9 mouse cellular contexts compared by ENCODE assay signal in the genomic region with DNA sequence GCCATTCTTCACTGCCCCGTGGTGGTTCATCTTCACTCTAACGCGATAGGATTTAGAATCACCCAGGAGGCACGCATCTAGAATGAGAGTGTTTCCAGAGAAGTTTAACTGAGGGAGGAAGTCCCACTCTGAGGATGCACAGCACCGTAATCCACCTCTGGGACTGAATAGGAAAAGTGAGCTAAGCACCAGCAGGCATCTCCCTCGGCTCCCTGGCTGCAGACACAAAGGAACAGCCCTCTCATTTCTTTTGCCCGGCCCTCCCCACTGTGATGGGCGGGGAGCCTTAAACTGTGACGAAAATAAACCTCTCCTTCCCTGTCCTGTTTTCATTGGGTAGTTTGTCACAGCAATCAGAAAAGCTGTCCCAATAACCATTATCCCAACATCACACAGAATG.
DNase-seq lines count a peak whose midpoint lies in the region; ATAC-seq lines count a peak whose summit lies in the region.
"Had no signal": no experiment of that assay in that cellular context is flagged by ENCODE, and none has a peak within 500 bp of the region (broad histone marks: within the 10 kb centered on the region; RNA-seq: fewer than 3 reads in every experiment).

No protein-coding gene starts in this region.

- 4% methylated on average over 9 of the region's 9 CpGs for WGBS in heart, embryonic 12.5 days
- 3% methylated on average over 9 of the region's 9 CpGs for WGBS in embryonic facial prominence, embryonic 11.5 days
- WGBS in hindbrain, embryonic 14.5 days = 2% methylated on average over 9 of the region's 9 CpGs
- 0% methylated on average over 9 of the region's 9 CpGs for WGBS in midbrain, embryonic 12.5 days

- H3K4me2 ChIP-seq in heart, embryonic 12.5 days = peak overlapping the region; percentile 74
- H3K4me2 ChIP-seq in embryonic facial prominence, embryonic 11.5 days (ENCODE audit: low read depth, low read length) = peak overlapping the region; percentile 34
- peak overlapping the region; percentile 35 for H3K4me2 ChIP-seq in hindbrain, embryonic 14.5 days (replicated peaks)
- H3K4me2 ChIP-seq in midbrain, embryonic 12.5 days (replicated peaks) = peak overlapping the region; percentile 49

- peak; percentile 33; the same call in 1 of the 2 replicates for ATAC-seq in heart, embryonic 12.5 days (ENCODE audit: insufficient number of reproducible peaks, low FRiP score)
- peak; percentile 66 for ATAC-seq in embryonic facial prominence, embryonic 11.5 days (replicated peaks; ENCODE audit: insufficient number of reproducible peaks, low FRiP score, low TSS enrichment, low read depth)
- ATAC-seq in hindbrain, embryonic 14.5 days (ENCODE audit: low FRiP score) = no peak
- ATAC-seq in midbrain, embryonic 12.5 days (ENCODE audit: low FRiP score, low read depth) = peak; percentile 42

- no peak overlapping the region for H3K27ac ChIP-seq in heart, embryonic 12.5 days (ENCODE audit: poor library complexity, severe bottlenecking)
- H3K27ac ChIP-seq in embryonic facial prominence, embryonic 11.5 days (replicated peaks; ENCODE audit: low read depth, low read length) = no peak overlapping the region
- H3K27ac ChIP-seq in hindbrain, embryonic 14.5 days = no peak overlapping the region
- H3K27ac ChIP-seq in midbrain, embryonic 12.5 days (replicated peaks) = no peak overlapping the region

- no peaks in the 10 kb centered on the region for H3K9me3 ChIP-seq in heart, embryonic 12.5 days (replicated peaks)
- H3K9me3 ChIP-seq in embryonic facial prominence, embryonic 11.5 days (replicated peaks; ENCODE audit: control insufficient read depth, low read length) = no peaks in the 10 kb centered on the region
- no peaks in the 10 kb centered on the region for H3K9me3 ChIP-seq in hindbrain, embryonic 14.5 days (ENCODE audit: control insufficient read depth, low read length)
- H3K9me3 ChIP-seq in midbrain, embryonic 12.5 days = no peaks in the 10 kb centered on the region

- H3K27me3 ChIP-seq in heart, embryonic 12.5 days (replicated peaks) = no peaks in the 10 kb centered on the region
- no peaks in the 10 kb centered on the region for H3K27me3 ChIP-seq in embryonic facial prominence, embryonic 11.5 days (ENCODE audit: control insufficient read depth, insufficient read depth, low read length)
- no peaks in the 10 kb centered on the region for H3K27me3 ChIP-seq in hindbrain, embryonic 14.5 days (ENCODE audit: control insufficient read depth, insufficient read depth, low read length)
- H3K27me3 ChIP-seq in midbrain, embryonic 12.5 days = 0 out of 2 replicates have a peak, but pooled peaks cover 5% of the 10 kb centered on the region

- peak overlapping the region; percentile 49; the same call in 1 of the 2 replicates for H3K9ac ChIP-seq in heart, embryonic 12.5 days
- peak overlapping the region; percentile 42; the same call in 1 of the 2 replicates for H3K9ac ChIP-seq in embryonic facial prominence, embryonic 11.5 days (replicated peaks; ENCODE audit: low read length)
- no peak overlapping the region for H3K9ac ChIP-seq in hindbrain, embryonic 14.5 days
- H3K9ac ChIP-seq in midbrain, embryonic 12.5 days (replicated peaks) = peak overlapping the region; percentile 28; the same call in 1 of the 2 replicates

- peaks cover 26% of the 10 kb centered on the region for H3K4me1 ChIP-seq in heart, embryonic 12.5 days (replicated peaks)
- H3K4me1 ChIP-seq in embryonic facial prominence, embryonic 11.5 days (ENCODE audit: control insufficient read depth, insufficient read depth, low read length) = no peaks in the 10 kb centered on the region
- H3K4me1 ChIP-seq in hindbrain, embryonic 14.5 days (replicated peaks; ENCODE audit: control insufficient read depth, insufficient read depth, low read length) = peaks cover 26% of the 10 kb centered on the region
- peaks cover 20% of the 10 kb centered on the region for H3K4me1 ChIP-seq in midbrain, embryonic 12.5 days

- no peaks in the 10 kb centered on the region for H3K36me3 ChIP-seq in heart, embryonic 12.5 days
- H3K36me3 ChIP-seq in embryonic facial prominence, embryonic 11.5 days (replicated peaks; ENCODE audit: control insufficient read depth, insufficient read depth, low read depth, low read length) = no peaks in the 10 kb centered on the region
- H3K36me3 ChIP-seq in hindbrain, embryonic 14.5 days (replicated peaks; ENCODE audit: control insufficient read depth, insufficient read depth) = no peaks in the 10 kb centered on the region
- no peaks in the 10 kb centered on the region for H3K36me3 ChIP-seq in midbrain, embryonic 12.5 days

- H3K4me3 ChIP-seq in heart, embryonic 12.5 days = peak overlapping the region; percentile 41
- H3K4me3 ChIP-seq in embryonic facial prominence, embryonic 11.5 days (ENCODE audit: low read depth, low read length) = peak overlapping the region; percentile 16
- H3K4me3 ChIP-seq in hindbrain, embryonic 14.5 days (replicated peaks; ENCODE audit: low read length) = no peak overlapping the region
- peak overlapping the region; percentile 20 for H3K4me3 ChIP-seq in midbrain, embryonic 12.5 days

- DNase-seq in heart, adult 8-10 months (ENCODE audit: low spot score) = no peak
- DNase-seq in embryonic facial prominence, embryonic 11.5 days (ENCODE audit: low spot score) = peak; percentile 32
- DNase-seq in hindbrain, embryonic 14.5 days (ENCODE audit: low spot score) = no peak
- DNase-seq in ovary, postnatal 36 days (ENCODE audit: low spot score) = no peak
- no peak for DNase-seq in B cell, adult 2 months
- DNase-seq in urinary bladder, postnatal 4 days (ENCODE audit: low spot score in 2 of 2) = no peak
- DNase-seq: lung, adult 2 months had no signal
